Mouse (Mus musculus) small intestine, adult 2 months (tissue): ENCODE measurements at regions not wholly inside any gene's neighbourhood (a gene's known extent, or its start where the extent isn't known, plus 50 kb on each side); places are given as distances from the start of the nearest gene placed in this dataset.

Source experiments
- CTCF ChIP-seq: fragments of 200-500 bp; IDR thresholded peaks from 2 replicates; pipeline ENCODE4 v1.5.1; 2012; ENCODE audit warnings: low read depth, mild to moderate bottlenecking, control low read depth, inconsistent platforms, low read length, moderate library complexity, mixed read lengths; ENCODE audit not compliant: insufficient replicate concordance, insufficient read length; ENCODE audit errors: extremely low read depth
- POLR2A ChIP-seq: fragments of 200-500 bp; IDR thresholded peaks from 2 replicates; pipeline ENCODE4 v1.6.1; 2012; ENCODE audit warnings: low read depth, mild to moderate bottlenecking, control low read depth, inconsistent platforms, low read length, moderate library complexity

DNA sequence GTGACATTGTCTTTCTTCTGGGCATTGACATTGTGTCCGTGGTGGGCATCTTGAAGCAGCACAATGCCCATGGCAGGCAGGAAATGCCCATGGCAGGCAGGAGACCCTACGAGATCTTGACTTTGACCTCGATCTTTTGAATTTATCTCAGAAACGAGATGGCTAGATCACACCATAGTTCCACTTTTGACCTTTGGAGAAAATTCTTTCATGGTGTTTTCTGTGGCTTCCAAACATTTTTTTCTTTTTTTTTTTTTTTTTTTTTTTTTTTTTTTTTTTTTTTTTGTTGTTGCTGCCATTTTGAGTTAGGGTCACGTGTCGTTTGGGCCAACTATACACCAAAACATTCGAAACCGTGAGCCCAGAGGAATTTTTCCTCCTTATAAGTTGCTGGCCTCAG, 201.5 kb downstream of the Vrk1 start:
- TF ChIP-seq POLR2A: no peak
- TF ChIP-seq CTCF: no peak
